Mouse (Mus musculus) erythroblast, embryonic 14.5 days (primary cell): ENCODE data around the gene Eef1e1. TPM values are rescaled to one million over a fixed set of nuclear protein-coding genes. Genes with fewer than 3 reads are reported as not detected.
A peak's percentile ranks its signal among the peaks of the same experiment; 100 is the strongest.

ENCODE experiments used
- H3K27me3 ChIP-seq: 2 replicates; pipeline ENCODE4 v1.6.1; 2012; ENCODE audit warnings: inconsistent platforms; ENCODE audit not compliant: control insufficient read depth
- H3K36me3 ChIP-seq: 2 replicates; pipeline ENCODE4 v1.6.1; 2012; ENCODE audit warnings: mild to moderate bottlenecking, inconsistent platforms; ENCODE audit not compliant: control insufficient read depth
- H3K4me1 ChIP-seq: 2 replicates; pipeline ENCODE4 v1.6.1; 2012; ENCODE audit warnings: inconsistent platforms; ENCODE audit not compliant: control insufficient read depth
- H3K4me3 ChIP-seq: replicated peaks from 2 replicates; pipeline ENCODE3; 2012; ENCODE audit warnings: moderate library complexity, mild to moderate bottlenecking, inconsistent platforms
- H3K9me3 ChIP-seq: 2 replicates; pipeline ENCODE4 v1.6.1; 2012; ENCODE audit warnings: low read length, inconsistent platforms, mixed read lengths; ENCODE audit not compliant: control insufficient read depth
- GATA1 ChIP-seq: IDR thresholded peaks from 2 replicates; pipeline ENCODE4 v1.6.1; 2012; ENCODE audit warnings: low read length, inconsistent platforms, mixed read lengths
- TAL1 ChIP-seq: IDR thresholded peaks from 3 replicates; pipeline ENCODE4 v1.6.1; 2012; ENCODE audit warnings: low read length, inconsistent platforms, mixed read lengths
- polyA plus RNA-seq: library from polyadenylated mRNA; stranded (reverse); fragments of >175 nt; gene quantifications from 2 replicates; pipeline ENCODE4 v1.2.3, GENCODE M21; 2012

The Eef1e1 gene
- polyA plus RNA-seq, 1 experiment: 2.4 TPM

- TF ChIP-seq TAL1 (no peak), GATA1 (no peak)
- Histone ChIP-seq H3K9me3 (peaks cover 15% of the 10 kb centered on the region), H3K4me1 (peaks cover 42% of the 10 kb centered on the region), H3K4me3 (peak overlapping the region; percentile 97), H3K27me3 (no peaks in the 10 kb centered on the region), H3K36me3 (peaks cover 51% of the 10 kb centered on the region)
Measured at GRCm38 (mm10) chr13:38657865-38658264, 993 bp downstream of the Eef1e1 start.

GRCm38 (mm10) chr13:38650292-38650691 lies 8.6 kb downstream of the Eef1e1 start:
- TF ChIP-seq GATA1 (no peak), TAL1 (no peak)
- Histone ChIP-seq H3K36me3 (peaks cover 98% of the 10 kb centered on the region), H3K4me1 (peaks cover 6% of the 10 kb centered on the region), H3K27me3 (no peaks in the 10 kb centered on the region), H3K9me3 (no peaks in the 10 kb centered on the region), H3K4me3 (no peak overlapping the region)

DNA sequence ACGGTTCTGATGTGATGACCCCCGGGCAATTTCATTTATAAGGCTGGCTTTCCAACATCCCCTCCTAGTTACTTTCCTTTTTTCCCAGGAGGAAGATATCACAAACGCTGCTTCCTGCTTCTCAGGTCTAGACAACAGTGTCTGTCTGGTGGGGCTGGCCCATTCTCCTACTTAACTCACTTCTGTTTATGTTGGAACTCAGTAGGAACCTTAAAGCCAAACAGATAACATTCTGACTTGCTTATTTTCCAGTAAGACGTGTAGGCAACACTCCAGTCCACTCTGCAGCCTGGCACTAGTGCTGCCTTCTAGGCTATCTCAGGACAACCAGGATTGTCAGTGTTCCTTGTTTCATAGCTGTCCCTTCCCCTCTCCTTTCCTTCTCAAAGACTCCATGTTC lies 9.8 kb downstream of the Eef1e1 start:
- H3K36me3 ChIP-seq: peaks cover 98% of the 10 kb centered on the region
- no peaks in the 10 kb centered on the region for H3K9me3 ChIP-seq
- H3K27me3 ChIP-seq: no peaks in the 10 kb centered on the region
- no peak overlapping the region for H3K4me3 ChIP-seq
- TF ChIP-seq GATA1: no peak
- TF ChIP-seq TAL1: no peak
- peaks cover 3% of the 10 kb centered on the region for H3K4me1 ChIP-seq

GRCm38 (mm10) chr13:38641414-38641813 lies 17.4 kb downstream of the Eef1e1 start:
- Histone ChIP-seq H3K9me3 (peaks cover 6% of the 10 kb centered on the region), H3K4me3 (no peak overlapping the region), H3K4me1 (peaks cover 7% of the 10 kb centered on the region), H3K36me3 (peaks cover 65% of the 10 kb centered on the region), H3K27me3 (no peaks in the 10 kb centered on the region)
- TF ChIP-seq GATA1 (no peak), TAL1 (no peak)

GRCm38 (mm10) chr13:38640961-38641360 lies 17.9 kb downstream of the Eef1e1 start:
- peaks cover 60% of the 10 kb centered on the region for H3K36me3 ChIP-seq
- peaks cover 6% of the 10 kb centered on the region for H3K9me3 ChIP-seq
- H3K4me1 ChIP-seq: peaks cover 11% of the 10 kb centered on the region
- TF ChIP-seq GATA1: no peak
- no peak for TF ChIP-seq TAL1
- H3K4me3 ChIP-seq: no peak overlapping the region
- H3K27me3 ChIP-seq: no peaks in the 10 kb centered on the region

GRCm38 (mm10) chr13:38638694-38639093 lies 20.2 kb downstream of the Eef1e1 start:
- Histone ChIP-seq H3K36me3 (peaks cover 37% of the 10 kb centered on the region), H3K27me3 (no peaks in the 10 kb centered on the region), H3K4me3 (no peak overlapping the region), H3K9me3 (peaks cover 4% of the 10 kb centered on the region), H3K4me1 (peaks cover 30% of the 10 kb centered on the region)
- no peak for TF ChIP-seq TAL1

DNA sequence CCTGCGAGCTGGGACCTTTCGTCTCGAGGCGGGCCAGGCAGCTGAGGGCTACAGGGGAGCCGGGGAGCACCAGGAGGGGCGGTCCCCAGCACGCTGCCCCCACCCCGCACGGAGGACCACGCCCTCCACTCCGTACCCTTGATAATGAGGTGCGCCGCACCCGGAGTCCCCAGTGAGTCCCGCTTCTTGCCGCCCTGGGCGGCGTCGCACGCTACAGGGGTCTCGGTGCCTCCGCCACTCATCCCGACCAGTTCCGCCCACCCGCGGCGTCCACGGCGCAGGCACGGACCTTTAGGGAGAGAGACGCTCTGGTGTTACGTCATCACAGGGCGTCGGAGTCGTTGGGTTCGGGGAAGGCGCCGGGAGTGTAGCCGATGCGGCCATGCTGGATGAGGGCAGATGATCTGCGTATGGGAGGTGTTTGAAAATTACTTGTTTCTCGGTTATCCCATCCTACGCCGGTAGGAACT lies 24.0 kb downstream of the Eef1e1 start, which contains the start of gene Bloc1s5:
Gene Bloc1s5, minus strand, starts transcription at position 310 of the 470 bp plus-strand sequence.
- peaks cover 23% of the 10 kb centered on the region for H3K36me3 ChIP-seq
- TF ChIP-seq TAL1: no peak
- TF ChIP-seq GATA1: no peak
- no peaks in the 10 kb centered on the region for H3K27me3 ChIP-seq
- H3K4me3 ChIP-seq: peak within 1 kb of the TSS; percentile 67
- H3K9me3 ChIP-seq: no peaks in the 10 kb centered on the region
- peaks cover 58% of the 10 kb centered on the region for H3K4me1 ChIP-seq

DNA sequence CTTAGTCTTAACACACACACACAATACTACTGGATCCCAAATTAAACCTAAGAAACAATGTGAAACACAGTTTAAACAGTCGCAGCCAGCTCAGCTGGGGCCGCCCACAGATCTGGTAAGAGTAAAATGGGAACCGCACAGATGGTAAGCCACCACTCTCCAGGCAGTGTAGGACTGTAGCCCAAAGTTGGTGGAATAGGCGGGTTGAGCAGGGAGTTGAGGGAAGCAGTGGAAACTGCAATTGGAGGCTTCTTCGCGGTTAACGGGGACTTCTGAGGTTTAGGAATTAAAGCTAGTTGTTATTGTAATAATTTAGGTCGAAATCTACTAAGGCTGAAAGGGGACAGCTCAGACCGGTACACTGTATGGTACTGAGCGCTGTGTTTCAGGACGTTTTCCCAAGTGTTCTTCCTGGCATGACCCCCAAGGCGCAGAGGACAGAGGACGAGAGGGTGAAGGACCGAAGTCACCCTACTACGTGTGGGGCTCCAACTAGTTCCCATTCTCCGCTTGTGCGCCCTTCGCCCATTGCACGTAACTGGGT lies 24.5 kb downstream of the Eef1e1 start:
- TF ChIP-seq GATA1 (no peak), TAL1 (no peak)
- peak overlapping the region; percentile 67 for H3K4me3 ChIP-seq
- peaks cover 26% of the 10 kb centered on the region for H3K36me3 ChIP-seq
- peaks cover 58% of the 10 kb centered on the region for H3K4me1 ChIP-seq
- H3K27me3 ChIP-seq: no peaks in the 10 kb centered on the region
- no peaks in the 10 kb centered on the region for H3K9me3 ChIP-seq

GRCm38 (mm10) chr13:38633287-38634000 lies 25.4 kb downstream of the Eef1e1 start:
- Histone ChIP-seq H3K9me3 (no peaks in the 10 kb centered on the region), H3K36me3 (peaks cover 29% of the 10 kb centered on the region), H3K27me3 (no peaks in the 10 kb centered on the region), H3K4me3 (peak overlapping the region; percentile 67), H3K4me1 (peaks cover 58% of the 10 kb centered on the region)
- TF ChIP-seq TAL1 (no peak), GATA1 (no peak)
